Mouse (Mus musculus) megakaryocyte, embryonic 14.5 days (primary cell): ENCODE measurements at regions not wholly inside any gene's neighbourhood (a gene's known extent, or its start where the extent isn't known, plus 50 kb on each side); places are given as distances from the start of the nearest gene placed in this dataset.

Experiments used
- FLI1 ChIP-seq: IDR thresholded peaks from 2 replicates; pipeline ENCODE4 v1.6.1; 2012; ENCODE audit warnings: low read length, inconsistent platforms, mixed read lengths
- GATA1 ChIP-seq: IDR thresholded peaks from 3 replicates; pipeline ENCODE4 v1.6.1; 2012; ENCODE audit warnings: mixed read lengths, low read length, inconsistent platforms, borderline replicate concordance

- TF ChIP-seq FLI1 = no peak
- no peak for TF ChIP-seq GATA1
Observed at GRCm38 (mm10) chr8:127885211-127885610, 473.2 kb upstream of the Nrp1 start.
